Mouse (Mus musculus): ENCODE results near the gene Helz. TPM values are rescaled to one million over a fixed set of nuclear protein-coding genes. Genes with fewer than 3 reads are reported as not detected.

The Helz gene
- polyA plus RNA-seq (2017; shearing (Covaris generic)): 56.9 TPM

GRCm38 (mm10) chr11:107547351-107548203 is at the start of gene Helz:
Gene Helz (plus strand): TSS chr11:107547930.

GRCm38 (mm10) chr11:107716332-107716938 is 168.7 kb downstream of the Helz start, which contains the start of gene Cacng1:
Gene Cacng1 (minus strand): TSS chr11:107716522.

Other genes with a start within 250 kb of the Helz start
- gene Pitpnc1, start 77.2 kb upstream of the Helz start, polyA plus RNA-seq (2017; shearing (Covaris generic)): 77.8 TPM
- gene Psmd12, start 68.4 kb upstream of the Helz start, polyA plus RNA-seq (2017; shearing (Covaris generic)): 137 TPM
- not detected for gene Cacng1, start 168.6 kb downstream of the Helz start, polyA plus RNA-seq (2017; shearing (Covaris generic))
- gene Cacng4, start 246.6 kb downstream of the Helz start, polyA plus RNA-seq (2017; shearing (Covaris generic)): not detected